Mouse (Mus musculus): ENCODE measurements around the gene Ugt8a. TPM values are rescaled to one million over a fixed set of nuclear protein-coding genes. Genes with fewer than 3 reads are reported as not detected.

Ugt8a gene
- polyA plus RNA-seq, 1 experiment from 2014 or later = 3.3 TPM

DNA sequence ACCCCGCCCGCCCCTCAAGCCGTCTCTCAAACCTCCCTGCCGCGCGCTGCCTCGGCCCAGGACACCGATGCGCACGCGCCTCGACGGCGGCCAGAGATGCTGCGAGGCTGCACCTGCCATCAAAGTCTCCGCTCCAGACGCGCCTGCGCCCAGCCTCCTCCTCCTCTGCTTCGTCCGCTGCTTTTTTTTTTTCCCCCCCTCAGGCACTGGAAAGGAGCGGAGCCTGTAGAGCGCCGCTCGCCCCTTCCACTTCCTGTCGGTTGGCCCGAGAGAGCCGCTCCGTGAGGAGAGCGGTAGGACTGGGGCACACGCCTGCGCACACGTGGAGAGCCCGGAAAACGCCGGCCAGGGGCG, 314 bp upstream of the Ugt8a start:
- Histone ChIP-seq H3K4me1 (replicated peaks; ENCODE audit: control insufficient read depth, insufficient read depth, low read length) (peaks cover 10% of the 10 kb centered on the region), H3K4me2 (ENCODE audit: low read depth, low read length) (peak overlapping the region; percentile 86), H3K36me3 (ENCODE audit: control insufficient read depth, insufficient read depth, low read length) (no peaks in the 10 kb centered on the region), H3K27ac (ENCODE audit: low read length) (no peak overlapping the region), H3K9me3 (ENCODE audit: control insufficient read depth, low read length) (no peaks in the 10 kb centered on the region), H3K9ac (ENCODE audit: low read length) (no peak overlapping the region), H3K4me3 (ENCODE audit: low read length) (peak overlapping the region; percentile 58), H3K27me3 (ENCODE audit: control insufficient read depth, insufficient read depth, low read depth, low read length) (peaks cover 27% of the 10 kb centered on the region)
- peak; percentile 71 for ATAC-seq (ENCODE audit: low read depth)
- 2% methylated on average over 23 of the region's 37 CpGs for WGBS

GRCm38 (mm10) chr3:125937536-125938091, 805 bp downstream of the Ugt8a start:
- no peak overlapping the region for H3K9ac ChIP-seq (ENCODE audit: low read length)
- no peak overlapping the region for H3K27ac ChIP-seq (ENCODE audit: low read length)
- peak overlapping the region; percentile 58 for H3K4me3 ChIP-seq (ENCODE audit: low read length)
- no peaks in the 10 kb centered on the region for H3K36me3 ChIP-seq (ENCODE audit: control insufficient read depth, insufficient read depth, low read length)
- H3K4me1 ChIP-seq (replicated peaks; ENCODE audit: control insufficient read depth, insufficient read depth, low read length) = peaks cover 10% of the 10 kb centered on the region
- H3K4me2 ChIP-seq (ENCODE audit: low read depth, low read length) = peak overlapping the region; percentile 86
- under 1% methylated on average over 32 of the region's 43 CpGs for WGBS
- no peaks in the 10 kb centered on the region for H3K9me3 ChIP-seq (ENCODE audit: control insufficient read depth, low read length)
- ATAC-seq (ENCODE audit: low read depth) = peak; percentile 44
- peaks cover 27% of the 10 kb centered on the region for H3K27me3 ChIP-seq (ENCODE audit: control insufficient read depth, insufficient read depth, low read depth, low read length)

DNA sequence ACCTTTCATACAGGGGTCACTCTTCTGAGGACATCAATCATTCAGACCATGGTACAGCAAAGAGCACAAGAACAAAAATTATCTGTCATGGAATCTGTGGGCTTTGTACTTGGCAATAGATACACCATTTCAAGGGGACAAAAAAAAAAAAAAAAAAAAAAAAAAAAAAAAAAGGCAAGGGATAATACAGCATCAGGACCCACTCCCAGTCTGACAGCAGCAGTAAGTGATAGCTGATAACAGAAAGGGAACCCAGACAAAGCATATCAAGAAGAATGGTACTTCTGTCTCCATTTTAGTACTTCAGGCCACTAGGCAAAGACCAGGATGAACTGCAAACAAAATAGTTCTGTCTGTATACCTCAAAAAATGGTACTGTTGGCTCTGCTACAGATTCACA, 2.6 kb downstream of the Ugt8a start:
- no peak overlapping the region for H3K4me2 ChIP-seq (ENCODE audit: low read depth, low read length)
- peaks cover 10% of the 10 kb centered on the region for H3K4me1 ChIP-seq (replicated peaks; ENCODE audit: control insufficient read depth, insufficient read depth, low read length)
- no peak overlapping the region for H3K9ac ChIP-seq (ENCODE audit: low read length)
- peaks cover 27% of the 10 kb centered on the region for H3K27me3 ChIP-seq (ENCODE audit: control insufficient read depth, insufficient read depth, low read depth, low read length)
- ATAC-seq (ENCODE audit: low read depth) = no peak
- H3K27ac ChIP-seq (ENCODE audit: low read length) = no peak overlapping the region
- no peak overlapping the region for H3K4me3 ChIP-seq (ENCODE audit: low read length)
- no peaks in the 10 kb centered on the region for H3K9me3 ChIP-seq (ENCODE audit: control insufficient read depth, low read length)
- no peaks in the 10 kb centered on the region for H3K36me3 ChIP-seq (ENCODE audit: control insufficient read depth, insufficient read depth, low read length)

GRCm38 (mm10) chr3:125932594-125933237, 5.7 kb downstream of the Ugt8a start:
- no peak for ATAC-seq (ENCODE audit: low read depth)
- Histone ChIP-seq H3K36me3 (ENCODE audit: control insufficient read depth, insufficient read depth, low read length) (no peaks in the 10 kb centered on the region), H3K9me3 (ENCODE audit: control insufficient read depth, low read length) (no peaks in the 10 kb centered on the region), H3K4me3 (ENCODE audit: low read length) (no peak overlapping the region), H3K9ac (ENCODE audit: low read length) (no peak overlapping the region), H3K27me3 (ENCODE audit: control insufficient read depth, insufficient read depth, low read depth, low read length) (peaks cover 10% of the 10 kb centered on the region), H3K4me2 (ENCODE audit: low read depth, low read length) (no peak overlapping the region), H3K27ac (ENCODE audit: low read length) (no peak overlapping the region), H3K4me1 (replicated peaks; ENCODE audit: control insufficient read depth, insufficient read depth, low read length) (peaks cover 5% of the 10 kb centered on the region)
- WGBS = 61% methylated on average over 3 of the region's 3 CpGs

DNA sequence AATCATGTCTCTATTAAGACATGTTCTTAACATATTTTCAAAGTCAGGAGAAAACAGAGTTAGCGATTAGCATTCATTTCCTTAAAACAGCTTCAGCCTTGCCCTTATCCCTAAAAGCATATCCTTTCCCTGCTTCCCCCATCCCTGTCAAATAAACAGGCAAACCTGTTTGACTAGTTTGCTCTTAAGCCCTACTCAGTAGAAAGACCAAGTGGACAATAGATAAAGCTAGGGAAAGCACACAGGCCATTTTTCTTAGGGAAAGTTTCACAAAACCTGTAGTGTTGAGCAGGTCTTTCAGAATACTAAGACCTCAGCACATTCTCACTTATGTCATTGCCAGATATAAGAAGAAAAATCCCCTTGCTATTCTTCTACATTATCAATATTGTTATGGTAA, 7.4 kb downstream of the Ugt8a start:
- no peaks in the 10 kb centered on the region for H3K27me3 ChIP-seq (ENCODE audit: control insufficient read depth, insufficient read depth, low read depth, low read length)
- H3K36me3 ChIP-seq (ENCODE audit: control insufficient read depth, insufficient read depth, low read length) = no peaks in the 10 kb centered on the region
- no peak overlapping the region for H3K27ac ChIP-seq (ENCODE audit: low read length)
- no peak overlapping the region for H3K4me3 ChIP-seq (ENCODE audit: low read length)
- no peak overlapping the region for H3K9ac ChIP-seq (ENCODE audit: low read length)
- no peak overlapping the region for H3K4me2 ChIP-seq (ENCODE audit: low read depth, low read length)
- no peaks in the 10 kb centered on the region for H3K9me3 ChIP-seq (ENCODE audit: control insufficient read depth, low read length)
- peak; percentile 49; the same call in 1 of the 2 replicates for ATAC-seq (ENCODE audit: low read depth)
- no peaks in the 10 kb centered on the region for H3K4me1 ChIP-seq (replicated peaks; ENCODE audit: control insufficient read depth, insufficient read depth, low read length)
- WGBS = 30% methylated on average over 1 of the region's 1 CpGs

- Histone ChIP-seq H3K4me1 (replicated peaks; ENCODE audit: control insufficient read depth, insufficient read depth, low read length) (no peaks in the 10 kb centered on the region), H3K9ac (ENCODE audit: low read length) (no peak overlapping the region), H3K36me3 (ENCODE audit: control insufficient read depth, insufficient read depth, low read length) (no peaks in the 10 kb centered on the region), H3K4me3 (ENCODE audit: low read length) (no peak overlapping the region), H3K9me3 (ENCODE audit: control insufficient read depth, low read length) (no peaks in the 10 kb centered on the region), H3K27ac (ENCODE audit: low read length) (no peak overlapping the region), H3K27me3 (ENCODE audit: control insufficient read depth, insufficient read depth, low read depth, low read length) (no peaks in the 10 kb centered on the region), H3K4me2 (ENCODE audit: low read depth, low read length) (no peak overlapping the region)
- WGBS = 56% methylated on average over 2 of the region's 2 CpGs
- no peak for ATAC-seq (ENCODE audit: low read depth)
Observed at GRCm38 (mm10) chr3:125920876-125921275, 17.5 kb downstream of the Ugt8a start.

DNA sequence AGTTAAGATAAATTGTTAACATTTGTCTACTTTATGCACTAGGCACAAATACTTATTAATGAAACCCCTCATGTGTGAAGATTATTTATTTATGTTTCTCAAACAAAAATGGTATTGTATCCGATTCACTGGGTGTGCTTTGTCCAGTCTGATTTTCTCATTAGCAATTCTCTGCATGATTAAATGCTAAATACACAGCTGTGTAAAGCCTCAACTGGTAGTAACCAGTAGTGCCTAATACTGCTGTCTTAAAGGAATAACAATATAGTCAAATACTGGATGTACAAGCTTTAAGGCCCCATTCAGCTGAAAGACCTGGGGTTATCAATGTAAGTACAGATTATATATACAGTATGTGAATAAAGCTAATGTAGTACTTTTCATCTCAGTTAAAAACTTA, 39.4 kb downstream of the Ugt8a start:
- ATAC-seq (ENCODE audit: low read depth) = no peak
- 57% methylated on average over 1 of the region's 1 CpGs for WGBS
- Histone ChIP-seq H3K9ac (ENCODE audit: low read length) (no peak overlapping the region), H3K27me3 (ENCODE audit: control insufficient read depth, insufficient read depth, low read depth, low read length) (no peaks in the 10 kb centered on the region), H3K9me3 (ENCODE audit: control insufficient read depth, low read length) (no peaks in the 10 kb centered on the region), H3K4me2 (ENCODE audit: low read depth, low read length) (no peak overlapping the region), H3K4me1 (replicated peaks; ENCODE audit: control insufficient read depth, insufficient read depth, low read length) (no peaks in the 10 kb centered on the region), H3K4me3 (ENCODE audit: low read length) (no peak overlapping the region), H3K27ac (ENCODE audit: low read length) (no peak overlapping the region), H3K36me3 (ENCODE audit: control insufficient read depth, insufficient read depth, low read length) (no peaks in the 10 kb centered on the region)

- no peaks in the 10 kb centered on the region for H3K27me3 ChIP-seq (ENCODE audit: control insufficient read depth, insufficient read depth, low read depth, low read length)
- H3K27ac ChIP-seq (ENCODE audit: low read length) = no peak overlapping the region
- no peaks in the 10 kb centered on the region for H3K36me3 ChIP-seq (ENCODE audit: control insufficient read depth, insufficient read depth, low read length)
- no peak overlapping the region for H3K4me3 ChIP-seq (ENCODE audit: low read length)
- H3K9me3 ChIP-seq (ENCODE audit: control insufficient read depth, low read length) = no peaks in the 10 kb centered on the region
- no peak overlapping the region for H3K9ac ChIP-seq (ENCODE audit: low read length)
- H3K4me2 ChIP-seq (ENCODE audit: low read depth, low read length) = no peak overlapping the region
- 73% methylated on average over 2 of the region's 2 CpGs for WGBS
- ATAC-seq (ENCODE audit: low read depth) = no peak
- no peaks in the 10 kb centered on the region for H3K4me1 ChIP-seq (replicated peaks; ENCODE audit: control insufficient read depth, insufficient read depth, low read length)
Observed at GRCm38 (mm10) chr3:125887109-125887508, 51.3 kb downstream of the Ugt8a start.

- 78% methylated on average over 2 of the region's 2 CpGs for WGBS
- no peaks in the 10 kb centered on the region for H3K36me3 ChIP-seq (ENCODE audit: control insufficient read depth, insufficient read depth, low read length)
- H3K27ac ChIP-seq (ENCODE audit: low read length) = no peak overlapping the region
- H3K9me3 ChIP-seq (ENCODE audit: control insufficient read depth, low read length) = no peaks in the 10 kb centered on the region
- ATAC-seq (ENCODE audit: low read depth) = no peak
- no peak overlapping the region for H3K9ac ChIP-seq (ENCODE audit: low read length)
- H3K4me1 ChIP-seq (replicated peaks; ENCODE audit: control insufficient read depth, insufficient read depth, low read length) = no peaks in the 10 kb centered on the region
- H3K4me3 ChIP-seq (ENCODE audit: low read length) = no peak overlapping the region
- no peaks in the 10 kb centered on the region for H3K27me3 ChIP-seq (ENCODE audit: control insufficient read depth, insufficient read depth, low read depth, low read length)
- no peak overlapping the region for H3K4me2 ChIP-seq (ENCODE audit: low read depth, low read length)
Observed at GRCm38 (mm10) chr3:125884879-125885278, 53.5 kb downstream of the Ugt8a start.
